8 mouse cellular contexts compared by ENCODE assay signal in genomic region chr13:24801308-24801921, GRCm38 (mm10). TPM values are rescaled to one million over a fixed set of nuclear protein-coding genes. Genes with fewer than 3 reads are reported as not detected.
DNase-seq lines count a peak whose midpoint lies in the region; ATAC-seq and TF ChIP-seq lines count a peak whose summit lies in the region.

TSS of gene BC005537 (plus strand) at chr13:24801657.

- peak; percentile 13 for TF ChIP-seq CTCF in left cerebral cortex, adult 2 months (IDR thresholded peaks at IDR 0.05)

- peak within 1 kb of the TSS; percentile 98 for H3K4me3 ChIP-seq in kidney, embryonic 14.5 days (ENCODE audit: low read length)
- H3K4me3 ChIP-seq in forebrain, embryonic 14.5 days (ENCODE audit: low read depth, low read length): peak within 1 kb of the TSS; percentile 98
- H3K4me3 ChIP-seq in left cerebral cortex, adult 2 months: peak within 1 kb of the TSS; percentile 99

- peaks cover 19% of the 10 kb centered on the region for H3K4me1 ChIP-seq in kidney, embryonic 14.5 days (ENCODE audit: control insufficient read depth, insufficient read depth, low read length)
- peaks cover 17% of the 10 kb centered on the region for H3K4me1 ChIP-seq in forebrain, embryonic 14.5 days (ENCODE audit: control insufficient read depth, insufficient read depth, low read length)

- WGBS in kidney, embryonic 14.5 days: under 1% methylated on average over 52 of the region's 74 CpGs
- under 1% methylated on average over 68 of the region's 74 CpGs for WGBS in forebrain, embryonic 14.5 days

- intact Hi-C loops in heart, postnatal 14 days (cut with DNase I): loop anchor here (2.0 kb wide), 1 partner anchor 29 kb away; the partner anchor contains the start of genes Acot13 and Tdp2
- intact Hi-C loops in left cerebral cortex, adult 2 months (cut with DNase I): no loop called here

- H3K9me3 ChIP-seq in kidney, embryonic 14.5 days (ENCODE audit: control insufficient read depth, low read length): no peaks in the 10 kb centered on the region
- no peaks in the 10 kb centered on the region for H3K9me3 ChIP-seq in forebrain, embryonic 14.5 days (replicated peaks; ENCODE audit: control insufficient read depth, low read length)

- H3K27ac ChIP-seq in kidney, embryonic 14.5 days (ENCODE audit: low read depth, low read length): peak within 1 kb of the TSS; percentile 100
- peak within 1 kb of the TSS; percentile 99 for H3K27ac ChIP-seq in forebrain, embryonic 14.5 days (ENCODE audit: low read depth, low read length)
- H3K27ac ChIP-seq in left cerebral cortex, adult 2 months: peak within 1 kb of the TSS; percentile 99

- peak within 1 kb of the TSS; percentile 98 for H3K9ac ChIP-seq in kidney, embryonic 14.5 days (ENCODE audit: low read depth, low read length)
- H3K9ac ChIP-seq in forebrain, embryonic 14.5 days (ENCODE audit: low read length): peak within 1 kb of the TSS; percentile 95

- H3K27me3 ChIP-seq in kidney, embryonic 14.5 days (ENCODE audit: control insufficient read depth, insufficient read depth, low read length): no peaks in the 10 kb centered on the region
- no peaks in the 10 kb centered on the region for H3K27me3 ChIP-seq in forebrain, embryonic 14.5 days (replicated peaks; ENCODE audit: control insufficient read depth, insufficient read depth, low read length)

- H3K36me3 ChIP-seq in kidney, embryonic 14.5 days (ENCODE audit: control insufficient read depth, insufficient read depth, low read length): peaks cover 14% of the 10 kb centered on the region; the same call in 1 of the 2 replicates
- H3K36me3 ChIP-seq in forebrain, embryonic 14.5 days (ENCODE audit: control insufficient read depth, insufficient read depth, low read length): peaks cover 11% of the 10 kb centered on the region

- no peak; the same call in none of the 2 replicates for ATAC-seq in kidney, embryonic 14.5 days (ENCODE audit: low FRiP score, low TSS enrichment)
- peak; percentile 51 for ATAC-seq in forebrain, embryonic 14.5 days

- peak within 1 kb of the TSS; percentile 86 for H3K4me2 ChIP-seq in kidney, embryonic 14.5 days (replicated peaks; ENCODE audit: low read depth, low read length)
- peak within 1 kb of the TSS; percentile 88 for H3K4me2 ChIP-seq in forebrain, embryonic 14.5 days (ENCODE audit: low read length)

- no peak for DNase-seq in kidney, adult 11 months
- DNase-seq in brain, adult 2 months (ENCODE audit: low read depth, low spot score): peak; percentile 54
- DNase-seq in forebrain, embryonic 14.5 days (ENCODE audit: low spot score): peak; percentile 64
- DNase-seq in heart, postnatal 14 days: peak; percentile 64 to 66
- peak; percentile 43 to 53 for DNase-seq in left cerebral cortex, adult 2 months (ENCODE audit: extremely low spot score in 1 of 2, low spot score in 2 of 2)
- DNase-seq in lung, postnatal 25 days (ENCODE audit: low spot score): peak; percentile 19
- DNase-seq in right cerebral cortex, postnatal 36 days (ENCODE audit: low spot score in 2 of 2): peak; percentile 14 to 26

RNA-seq across cellular contexts. Expression of gene BC005537, which starts in this region (rescaled TPM):
- 35.3 and 41.5 TPM in 2 replicates for polyA plus RNA-seq in kidney, embryonic 14.5 days (2014; fragmentation: Nextera tagmentation; extraction: Ambion mirVana)
- 50.3 and 57.9 TPM in 2 replicates for polyA plus RNA-seq in forebrain, embryonic 14.5 days (2014; fragmentation: Nextera tagmentation; extraction: Ambion mirVana)
- total RNA-seq in heart, postnatal 14 days (2021): 100 to 1,000 TPM; 138 to 142 TPM
- 100 to 1,000 TPM; 151 to 161 TPM for total RNA-seq in left cerebral cortex, adult 2 months (2021)
